Mouse (Mus musculus) liver, postnatal 0 days (tissue): ENCODE results near the gene Cse1l.

Experiments used
- CTCF ChIP-seq: sonication (generic); IDR thresholded peaks from 2 replicates; pipeline ENCODE4 v1.5.1; 2016; ENCODE audit warnings: antibody characterized with exemption, low read depth
- EP300 ChIP-seq: IDR thresholded peaks from 2 replicates; pipeline ENCODE4 v1.6.1; 2016; ENCODE audit warnings: antibody characterized with exemption, low read depth, mild to moderate bottlenecking

- TF ChIP-seq CTCF (peak; percentile 57), EP300 (no peak)
Observed at GRCm38 (mm10) chr2:166857118-166857517, 48.7 kb upstream of the Cse1l start.
